Mouse (Mus musculus): Measurements from ENCODE around the gene Orai2. TPM values are rescaled to one million over a fixed set of nuclear protein-coding genes. Genes with fewer than 3 reads are reported as not detected.
"Not testable (repeated sequence)": the region's sequence is repeated elsewhere in the genome, so short reads cannot be mapped to it uniquely, and the experiment has no call there.

Gene Orai2
- polyA plus RNA-seq, 1 experiment from 2014 or later, result 4.5 TPM

DNA sequence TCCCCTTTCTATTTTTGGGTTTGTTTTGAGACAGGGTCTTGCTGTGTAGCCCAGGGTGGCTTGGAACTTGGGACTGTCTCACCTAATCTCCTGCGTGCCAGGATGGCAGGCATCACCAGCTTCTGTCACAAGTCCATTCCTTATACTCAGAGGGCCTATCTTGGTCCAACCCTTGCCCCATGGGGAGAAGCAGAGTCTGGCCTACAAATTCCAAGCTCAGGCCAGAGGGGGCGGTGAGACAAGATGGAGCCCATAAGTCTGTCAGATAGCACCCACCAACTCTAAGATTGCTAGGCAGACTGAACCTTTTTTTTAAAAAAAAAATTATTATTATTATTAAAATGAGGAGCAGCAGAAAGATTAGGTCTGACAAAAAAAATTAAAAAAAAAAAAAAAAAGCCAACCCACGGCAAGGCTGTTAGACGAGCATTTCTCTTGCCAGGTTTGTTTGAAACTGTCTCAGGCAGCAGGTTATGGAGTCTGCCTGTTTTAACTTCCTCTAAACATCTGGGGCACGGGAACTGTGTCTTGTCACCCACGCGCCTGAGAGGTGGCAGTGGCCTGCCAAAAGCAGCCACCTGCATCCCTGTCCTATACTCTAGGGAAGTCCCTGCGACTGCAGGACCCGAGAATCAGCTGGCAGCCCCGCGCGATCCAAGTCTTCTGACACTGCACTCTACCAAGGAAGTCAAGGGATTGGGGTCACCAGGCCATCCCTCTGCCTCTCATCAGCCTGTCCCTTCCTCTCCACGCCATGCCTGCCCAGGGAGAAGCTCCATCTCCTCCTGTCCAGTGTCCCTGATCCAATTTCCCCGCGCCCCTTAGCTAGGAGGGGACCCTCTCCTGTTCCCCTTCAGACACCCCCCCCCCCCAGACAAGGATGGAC, 644 bp downstream of the Orai2 start:
- peak overlapping the region; percentile 54 for H3K4me3 ChIP-seq (ENCODE audit: low read depth, low read length)
- no peaks in the 10 kb centered on the region for H3K9me3 ChIP-seq (ENCODE audit: low read length)
- DNase-seq (peak; percentile 56), ATAC-seq (peak; percentile 53)
- H3K27me3 ChIP-seq (ENCODE audit: insufficient read depth, low read length), result no peaks in the 10 kb centered on the region
- H3K4me2 ChIP-seq (ENCODE audit: low read depth, low read length), result peak overlapping the region; percentile 71
- WGBS (ENCODE audit: insufficient replicate concordance), result 12% methylated on average over 15 of the region's 15 CpGs
- H3K27ac ChIP-seq (ENCODE audit: low read depth), result peak overlapping the region; percentile 85
- peaks cover 29% of the 10 kb centered on the region for H3K4me1 ChIP-seq (ENCODE audit: insufficient read depth)
- TF ChIP-seq EP300 (IDR thresholded peaks at IDR 0.05; ENCODE audit: low read depth), result no peak
- TF ChIP-seq CTCF (IDR thresholded peaks at IDR 0.05; ENCODE audit: low read depth), result no peak
- H3K9ac ChIP-seq (replicated peaks), result peak overlapping the region; percentile 64
- H3K36me3 ChIP-seq (replicated peaks; ENCODE audit: insufficient read depth, low read length), result peaks cover 7% of the 10 kb centered on the region

DNA sequence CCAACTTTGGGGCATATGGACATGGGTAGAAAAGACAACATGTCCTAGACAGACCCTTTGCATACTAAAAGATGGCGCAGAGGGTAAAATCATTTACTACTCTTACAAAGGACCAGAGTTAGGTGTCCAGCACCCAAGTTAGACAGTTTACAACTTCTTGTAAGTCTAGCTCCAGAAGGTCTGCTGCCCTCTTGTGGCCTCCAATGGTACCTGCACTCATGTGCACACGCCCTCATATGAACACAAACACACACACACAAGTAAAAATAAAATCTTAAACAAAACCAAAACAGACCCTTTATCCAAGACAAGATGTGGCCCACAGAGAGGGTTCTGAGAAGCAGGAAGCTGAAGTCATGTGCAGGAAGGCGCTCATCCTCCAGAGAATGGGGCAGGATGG, 2.4 kb downstream of the Orai2 start:
- H3K4me3 ChIP-seq (ENCODE audit: low read depth, low read length), result no peak overlapping the region
- no peak for TF ChIP-seq EP300 (IDR thresholded peaks at IDR 0.05; ENCODE audit: low read depth)
- TF ChIP-seq CTCF (IDR thresholded peaks at IDR 0.05; ENCODE audit: low read depth), result peak; percentile 58
- peaks cover 7% of the 10 kb centered on the region for H3K36me3 ChIP-seq (replicated peaks; ENCODE audit: insufficient read depth, low read length)
- no peak for DNase-seq
- 85% methylated on average over 3 of the region's 3 CpGs for WGBS (ENCODE audit: insufficient replicate concordance)
- H3K27ac ChIP-seq (ENCODE audit: low read depth), result no peak overlapping the region
- H3K27me3 ChIP-seq (ENCODE audit: insufficient read depth, low read length), result no peaks in the 10 kb centered on the region
- H3K4me1 ChIP-seq (ENCODE audit: insufficient read depth), result peaks cover 18% of the 10 kb centered on the region
- H3K4me2 ChIP-seq (ENCODE audit: low read depth, low read length), result no peak overlapping the region
- no peak for ATAC-seq
- H3K9ac ChIP-seq (replicated peaks), result no peak overlapping the region
- H3K9me3 ChIP-seq (ENCODE audit: low read length), result no peaks in the 10 kb centered on the region

DNA sequence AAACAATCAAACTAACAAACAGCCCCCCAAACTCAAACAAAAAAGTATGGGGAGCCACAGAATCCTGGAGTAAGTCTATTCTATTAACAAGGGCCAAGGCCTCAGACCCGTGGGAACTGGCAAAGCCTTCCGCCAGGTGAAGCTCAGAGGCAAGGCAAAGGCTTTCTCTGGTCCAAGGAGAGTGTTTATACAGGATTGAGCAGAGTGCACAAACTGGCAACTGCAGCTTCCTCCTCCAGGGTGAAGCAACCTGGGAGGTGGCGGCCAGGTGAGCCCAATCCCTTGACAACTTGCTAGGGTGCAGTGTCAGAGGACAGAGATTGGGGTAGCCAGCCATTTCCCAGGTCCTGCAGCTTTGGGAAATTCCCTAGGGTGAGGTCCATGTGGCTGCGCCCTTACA, 3.2 kb downstream of the Orai2 start:
- TF ChIP-seq CTCF (IDR thresholded peaks at IDR 0.05; ENCODE audit: low read depth), result no peak
- no peak for TF ChIP-seq EP300 (IDR thresholded peaks at IDR 0.05; ENCODE audit: low read depth)
- H3K36me3 ChIP-seq (replicated peaks; ENCODE audit: insufficient read depth, low read length), result peaks cover 7% of the 10 kb centered on the region
- ATAC-seq, result no peak

DNA sequence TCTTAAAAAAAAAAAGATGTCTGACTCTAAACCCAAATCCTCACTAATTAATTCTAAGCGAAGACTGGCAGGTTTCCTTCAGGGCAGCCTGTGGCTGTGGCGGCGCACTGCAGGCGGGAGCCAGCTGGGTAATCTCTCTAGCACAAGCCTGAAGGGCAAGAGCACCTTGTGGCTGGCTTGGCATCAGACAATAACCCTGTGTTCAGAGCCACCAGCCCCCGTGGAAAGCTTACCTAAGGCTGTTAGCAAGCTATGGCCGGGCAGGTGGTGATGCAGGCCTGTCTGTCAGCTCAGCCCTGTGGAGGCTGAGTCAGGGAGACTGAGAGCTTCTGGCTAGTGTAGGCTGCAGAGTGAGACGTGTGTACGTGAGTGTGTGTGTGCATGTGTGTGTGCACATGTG, 5.3 kb downstream of the Orai2 start:
- Histone ChIP-seq H3K4me2 (ENCODE audit: low read depth, low read length) (no peak overlapping the region), H3K27ac (ENCODE audit: low read depth) (no peak overlapping the region), H3K27me3 (ENCODE audit: insufficient read depth, low read length) (no peaks in the 10 kb centered on the region), H3K9me3 (ENCODE audit: low read length) (no peaks in the 10 kb centered on the region), H3K9ac (replicated peaks) (no peak overlapping the region), H3K4me3 (ENCODE audit: low read depth, low read length) (no peak overlapping the region), H3K36me3 (replicated peaks; ENCODE audit: insufficient read depth, low read length) (peaks cover 9% of the 10 kb centered on the region), H3K4me1 (ENCODE audit: insufficient read depth) (0 out of 2 replicates have a peak, but pooled peaks cover 2% of the 10 kb centered on the region)
- DNase-seq, result no peak
- no peak for ATAC-seq
- TF ChIP-seq EP300 (IDR thresholded peaks at IDR 0.05; ENCODE audit: low read depth) (no peak), CTCF (IDR thresholded peaks at IDR 0.05; ENCODE audit: low read depth) (no peak)
- 81% methylated on average over 8 of the region's 8 CpGs for WGBS (ENCODE audit: insufficient replicate concordance)

More for the DNA sequence above, 3.2 kb downstream of the Orai2 start:
- Histone ChIP-seq H3K27me3 (ENCODE audit: insufficient read depth, low read length) (no peaks in the 10 kb centered on the region), H3K4me2 (ENCODE audit: low read depth, low read length) (no peak overlapping the region), H3K9me3 (ENCODE audit: low read length) (no peaks in the 10 kb centered on the region), H3K4me3 (ENCODE audit: low read depth, low read length) (no peak overlapping the region), H3K4me1 (ENCODE audit: insufficient read depth) (peaks cover 13% of the 10 kb centered on the region), H3K27ac (ENCODE audit: low read depth) (no peak overlapping the region), H3K9ac (replicated peaks) (no peak overlapping the region)
- 84% methylated on average over 4 of the region's 4 CpGs for WGBS (ENCODE audit: insufficient replicate concordance)
- DNase-seq, result no peak

DNA sequence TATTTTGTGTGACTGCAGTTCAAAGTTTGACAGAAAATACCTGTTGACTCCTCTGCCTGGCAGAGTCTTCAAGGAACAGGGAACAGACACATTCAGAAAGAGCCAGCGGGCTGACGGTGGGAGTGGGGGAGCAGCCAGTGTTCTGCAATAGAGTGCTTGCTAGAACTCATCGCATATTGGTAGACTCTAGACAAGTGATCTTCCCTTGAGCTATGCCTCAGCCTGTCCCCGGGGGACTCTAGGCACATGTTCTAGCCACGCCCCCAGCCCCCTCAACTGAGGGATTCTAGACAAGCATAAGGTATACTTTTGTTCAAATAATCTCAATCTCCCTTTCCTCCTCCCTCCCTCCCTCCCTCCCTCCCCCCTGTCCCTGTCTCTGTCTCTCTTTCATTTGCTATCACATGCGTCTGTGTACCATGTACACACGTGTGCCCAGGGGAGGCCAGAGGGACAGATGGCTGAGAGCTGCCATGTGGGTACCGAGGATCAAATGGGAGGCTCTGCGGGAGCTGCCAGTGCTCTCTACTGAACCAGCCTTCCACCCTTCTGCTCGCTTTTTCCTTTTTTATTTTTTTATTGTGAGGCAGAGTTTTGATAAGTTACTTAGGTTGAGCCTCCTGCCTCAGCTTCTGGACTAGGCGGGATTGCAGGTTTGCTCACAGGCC, 6.6 kb downstream of the Orai2 start:
- Histone ChIP-seq H3K27me3 (ENCODE audit: insufficient read depth, low read length) (no peaks in the 10 kb centered on the region), H3K4me3 (ENCODE audit: low read depth, low read length) (no peak overlapping the region), H3K4me2 (ENCODE audit: low read depth, low read length) (no peak overlapping the region), H3K9ac (replicated peaks) (no peak overlapping the region), H3K36me3 (replicated peaks; ENCODE audit: insufficient read depth, low read length) (peaks cover 10% of the 10 kb centered on the region), H3K27ac (ENCODE audit: low read depth) (no peak overlapping the region), H3K9me3 (ENCODE audit: low read length) (no peaks in the 10 kb centered on the region), H3K4me1 (ENCODE audit: insufficient read depth) (no peaks in the 10 kb centered on the region)
- no peak for DNase-seq
- WGBS (ENCODE audit: insufficient replicate concordance), result 76% methylated on average over 11 of the region's 11 CpGs
- no peak for ATAC-seq
- TF ChIP-seq EP300 (IDR thresholded peaks at IDR 0.05; ENCODE audit: low read depth), result no peak
- TF ChIP-seq CTCF (IDR thresholded peaks at IDR 0.05; ENCODE audit: low read depth), result no peak

DNA sequence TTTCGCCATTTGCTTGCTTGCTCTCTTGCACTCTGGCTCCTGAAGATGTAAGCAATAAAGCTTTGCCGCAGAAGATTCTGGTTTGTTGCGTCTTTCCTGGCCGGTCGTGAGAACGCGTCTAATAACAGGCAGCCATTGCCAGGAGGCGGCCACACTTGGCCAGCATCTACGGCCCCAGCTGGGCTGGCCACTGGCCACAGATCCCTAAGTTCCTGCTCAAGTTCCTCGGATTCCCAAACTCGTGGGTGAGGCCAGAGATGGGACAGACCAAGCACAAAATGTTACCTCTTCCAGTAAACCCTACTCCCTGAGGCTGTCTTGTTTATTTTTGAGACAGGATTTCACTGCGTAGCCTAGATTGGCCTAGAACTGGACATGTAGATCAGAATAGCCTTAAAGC, 10.4 kb downstream of the Orai2 start:
- WGBS (ENCODE audit: insufficient replicate concordance), result 84% methylated on average over 11 of the region's 12 CpGs
- H3K27ac ChIP-seq (ENCODE audit: low read depth); H3K4me2 ChIP-seq (ENCODE audit: low read depth, low read length); H3K9ac ChIP-seq (replicated peaks); H3K36me3 ChIP-seq (replicated peaks; ENCODE audit: insufficient read depth, low read length); H3K4me1 ChIP-seq (ENCODE audit: insufficient read depth); H3K9me3 ChIP-seq (ENCODE audit: low read length); H3K27me3 ChIP-seq (ENCODE audit: insufficient read depth, low read length); ATAC-seq; H3K4me3 ChIP-seq (ENCODE audit: low read depth, low read length); DNase-seq: not testable (repeated sequence)
